Mouse (Mus musculus): ENCODE measurements at regions not wholly inside any gene's neighbourhood (a gene's known extent, or its start where the extent isn't known, plus 50 kb on each side); places are given as distances from the start of the nearest gene placed in this dataset.
"Not testable (repeated sequence)": the region's sequence is repeated elsewhere in the genome, so short reads cannot be mapped to it uniquely, and the experiment has no call there.

GRCm38 (mm10) chr8:37215894-37216293, 222.5 kb downstream of the AI429214 start:
- in situ Hi-C loops (cut with MboI; ENCODE audit: unreplicated experiment in 2 of 2), result no loop called here

GRCm38 (mm10) chr8:37227091-37227490, 233.7 kb downstream of the AI429214 start:
- in situ Hi-C loops (cut with MboI; ENCODE audit: unreplicated experiment in 2 of 2), result no loop called here

- in situ Hi-C loops (cut with MboI; ENCODE audit: unreplicated experiment in 2 of 2), result no loop called here
These were observed 243.9 kb downstream of the AI429214 start for GRCm38 (mm10) chr8:37237306-37237705.

- in situ Hi-C loops (cut with MboI; ENCODE audit: unreplicated experiment in 2 of 2), result no loop called here
These were observed 245.9 kb downstream of the AI429214 start for GRCm38 (mm10) chr8:37239354-37239753.

- in situ Hi-C loops (cut with MboI; ENCODE audit: unreplicated experiment in 2 of 2), result not testable (repeated sequence)
These were observed 257.8 kb downstream of the AI429214 start for GRCm38 (mm10) chr8:37251234-37251633.

- in situ Hi-C loops (cut with MboI; ENCODE audit: unreplicated experiment in 2 of 2), result no loop called here
These were observed 297.9 kb downstream of the AI429214 start for GRCm38 (mm10) chr8:37291069-37291850.
